Mouse (Mus musculus) heart, embryonic 10.5 days (tissue): ENCODE measurements at regions not wholly inside any gene's neighbourhood (a gene's known extent, or its start where the extent isn't known, plus 50 kb on each side); places are given as distances from the start of the nearest gene placed in this dataset.

ENCODE experiments used
- DNase-seq: peaks from one replicate; pipeline ENCODE4 v3.0.0-alpha.2; 2017; ENCODE audit warnings: low spot score
- H3K27ac ChIP-seq: fragments of 300-500 bp; sonication (generic); 2 replicates; pipeline ENCODE4 v1.5.1; 2016; ENCODE audit warnings: mild to moderate bottlenecking
- H3K27me3 ChIP-seq: fragments of 300-500 bp; sonication (generic); 2 replicates; pipeline ENCODE4 v1.6.1; 2016; ENCODE audit warnings: mild to moderate bottlenecking; ENCODE audit not compliant: poor library complexity, insufficient read depth, severe bottlenecking
- H3K36me3 ChIP-seq: fragments of 300-500 bp; sonication (generic); 2 replicates; pipeline ENCODE4 v1.6.1; 2016; ENCODE audit warnings: mild to moderate bottlenecking, moderate library complexity
- H3K4me1 ChIP-seq: fragments of 300-500 bp; sonication (generic); 2 replicates; pipeline ENCODE4 v1.6.1; 2016; ENCODE audit warnings: mild to moderate bottlenecking
- H3K4me3 ChIP-seq: fragments of 300-500 bp; sonication (generic); 2 replicates; pipeline ENCODE4 v1.5.1; 2016; ENCODE audit warnings: mild to moderate bottlenecking, moderate library complexity
- H3K9me3 ChIP-seq: fragments of 300-500 bp; sonication (generic); 2 replicates; pipeline ENCODE4 v1.6.1; 2016; ENCODE audit warnings: mild to moderate bottlenecking, moderate library complexity
- WGBS: fragments of 180-500 bp; shearing (Covaris S2); methylation state at CpG from one replicate; pipeline ENCODE4 v1.1.7; 2016; 5-methylcytosine and 5-hydroxymethylcytosine counted together

DNA sequence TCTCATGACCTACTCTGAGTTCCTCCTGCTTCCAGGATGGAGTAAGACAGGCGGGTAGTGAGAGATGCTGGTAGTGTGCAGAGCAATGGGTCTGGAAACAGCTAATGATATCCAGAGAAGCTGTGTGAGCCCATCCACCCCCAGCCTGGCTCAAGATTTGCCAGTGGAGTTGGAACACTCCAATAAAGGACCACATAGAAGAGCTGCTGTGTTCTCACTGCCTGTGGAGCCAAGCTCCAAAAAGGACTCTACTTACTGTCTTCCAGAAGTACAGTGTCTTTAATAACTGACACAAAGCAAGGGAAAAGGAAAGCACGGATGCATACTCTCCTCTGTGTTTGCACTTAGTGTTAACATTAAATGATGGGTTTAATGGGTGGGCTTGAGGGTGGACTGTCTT is 138.0 kb upstream of the Dnajc19 start:
- Histone ChIP-seq H3K9me3 (no peaks in the 10 kb centered on the region), H3K36me3 (no peaks in the 10 kb centered on the region), H3K27me3 (no peaks in the 10 kb centered on the region), H3K4me3 (no peak overlapping the region), H3K4me1 (0 out of 2 replicates have a peak, but pooled peaks cover 2% of the 10 kb centered on the region), H3K27ac (no peak overlapping the region)
- WGBS: 80% methylated on average over 2 of the region's 2 CpGs
- no peak for DNase-seq

GRCm38 (mm10) chr3:34217911-34218310 is 136.8 kb upstream of the Dnajc19 start:
- no peak for DNase-seq
- WGBS: 80% methylated on average over 4 of the region's 4 CpGs

DNA sequence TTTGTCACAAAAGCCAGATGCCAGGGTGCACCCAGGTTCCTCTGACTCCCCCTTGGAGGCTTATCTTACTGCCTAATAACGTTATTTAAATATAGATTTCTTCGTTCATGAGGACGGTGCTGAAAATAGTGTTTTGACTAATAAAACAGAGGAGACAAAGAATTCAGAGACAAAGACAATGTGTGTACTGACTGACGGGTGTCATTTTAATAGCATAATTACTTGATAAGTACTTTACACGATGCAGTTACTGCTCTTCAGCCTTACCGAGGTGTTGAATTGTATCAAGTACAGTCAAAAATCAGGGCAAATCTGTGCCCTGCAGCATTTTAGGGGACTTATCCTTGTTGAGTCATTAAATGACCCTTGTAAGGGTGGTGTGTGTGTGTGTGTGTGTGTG is 133.1 kb upstream of the Dnajc19 start:
- WGBS: 81% methylated on average over 6 of the region's 6 CpGs
- H3K27ac ChIP-seq: no peak overlapping the region
- no peak for DNase-seq
- H3K27me3 ChIP-seq: no peaks in the 10 kb centered on the region
- no peaks in the 10 kb centered on the region for H3K4me1 ChIP-seq
- no peak overlapping the region for H3K4me3 ChIP-seq
- no peaks in the 10 kb centered on the region for H3K9me3 ChIP-seq
- H3K36me3 ChIP-seq: no peaks in the 10 kb centered on the region

More at GRCm38 (mm10) chr3:34217911-34218310, 136.8 kb upstream of the Dnajc19 start:
- H3K27me3 ChIP-seq: no peaks in the 10 kb centered on the region
- no peaks in the 10 kb centered on the region for H3K36me3 ChIP-seq
- H3K27ac ChIP-seq: no peak overlapping the region
- H3K9me3 ChIP-seq: no peaks in the 10 kb centered on the region
- H3K4me3 ChIP-seq: no peak overlapping the region
- H3K4me1 ChIP-seq: 0 out of 2 replicates have a peak, but pooled peaks cover 2% of the 10 kb centered on the region

DNA sequence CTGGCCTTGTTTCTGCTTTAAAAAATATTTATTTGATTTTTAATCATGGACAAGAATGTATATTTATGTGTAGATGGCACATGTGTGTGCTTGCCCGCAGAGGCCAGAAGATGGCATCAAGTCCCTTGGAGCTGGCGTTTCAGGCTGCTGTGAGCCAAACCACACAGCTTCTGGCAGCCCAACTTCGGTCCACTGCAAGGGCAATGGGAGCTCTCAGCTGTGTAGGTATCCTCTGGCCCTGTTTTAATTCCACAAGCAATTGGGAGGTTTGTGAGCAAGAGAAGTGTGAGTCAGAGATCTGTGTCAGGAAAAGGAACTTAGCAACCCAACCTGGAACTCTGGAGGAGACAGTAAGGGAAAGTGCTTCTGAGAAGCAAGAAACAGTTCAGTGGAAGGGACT is 125.3 kb upstream of the Dnajc19 start:
- Histone ChIP-seq H3K27me3 (no peaks in the 10 kb centered on the region), H3K36me3 (no peaks in the 10 kb centered on the region), H3K9me3 (no peaks in the 10 kb centered on the region), H3K4me3 (no peak overlapping the region), H3K4me1 (no peaks in the 10 kb centered on the region), H3K27ac (no peak overlapping the region)
- 90% methylated on average over 3 of the region's 3 CpGs for WGBS
- no peak for DNase-seq

DNA sequence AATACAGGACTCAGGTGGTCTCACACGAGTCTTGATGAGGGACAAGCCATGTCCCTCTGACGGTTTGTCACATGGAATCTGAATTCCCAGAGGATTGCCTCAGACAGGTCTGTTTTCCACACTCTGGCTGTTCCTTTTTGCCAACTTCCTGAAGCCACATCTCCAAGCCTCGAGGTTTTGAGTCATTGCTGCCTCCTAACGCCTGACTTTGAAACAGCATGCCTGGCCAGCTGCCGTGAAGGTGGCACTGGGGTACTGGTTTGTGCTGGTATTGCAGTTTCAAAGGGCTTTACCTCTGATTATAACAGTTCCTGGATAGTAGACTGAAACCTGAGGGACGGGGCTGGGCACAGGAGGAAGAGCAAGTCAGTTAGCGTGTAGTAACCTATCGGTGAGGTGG is 117.1 kb upstream of the Dnajc19 start:
- Histone ChIP-seq H3K4me3 (no peak overlapping the region), H3K27ac (no peak overlapping the region), H3K27me3 (peaks cover 12% of the 10 kb centered on the region), H3K9me3 (no peaks in the 10 kb centered on the region), H3K36me3 (no peaks in the 10 kb centered on the region), H3K4me1 (no peaks in the 10 kb centered on the region)
- DNase-seq: peak; percentile 76
- WGBS: 29% methylated on average over 8 of the region's 8 CpGs

GRCm38 (mm10) chr3:34197163-34197455 is 116.0 kb upstream of the Dnajc19 start:
- Histone ChIP-seq H3K4me1 (no peaks in the 10 kb centered on the region), H3K4me3 (peak overlapping the region; percentile 29; the same call in 1 of the 2 replicates), H3K27me3 (peaks cover 12% of the 10 kb centered on the region), H3K9me3 (no peaks in the 10 kb centered on the region), H3K27ac (no peak overlapping the region), H3K36me3 (no peaks in the 10 kb centered on the region)
- no peak for DNase-seq
- 10% methylated on average over 10 of the region's 10 CpGs for WGBS

DNA sequence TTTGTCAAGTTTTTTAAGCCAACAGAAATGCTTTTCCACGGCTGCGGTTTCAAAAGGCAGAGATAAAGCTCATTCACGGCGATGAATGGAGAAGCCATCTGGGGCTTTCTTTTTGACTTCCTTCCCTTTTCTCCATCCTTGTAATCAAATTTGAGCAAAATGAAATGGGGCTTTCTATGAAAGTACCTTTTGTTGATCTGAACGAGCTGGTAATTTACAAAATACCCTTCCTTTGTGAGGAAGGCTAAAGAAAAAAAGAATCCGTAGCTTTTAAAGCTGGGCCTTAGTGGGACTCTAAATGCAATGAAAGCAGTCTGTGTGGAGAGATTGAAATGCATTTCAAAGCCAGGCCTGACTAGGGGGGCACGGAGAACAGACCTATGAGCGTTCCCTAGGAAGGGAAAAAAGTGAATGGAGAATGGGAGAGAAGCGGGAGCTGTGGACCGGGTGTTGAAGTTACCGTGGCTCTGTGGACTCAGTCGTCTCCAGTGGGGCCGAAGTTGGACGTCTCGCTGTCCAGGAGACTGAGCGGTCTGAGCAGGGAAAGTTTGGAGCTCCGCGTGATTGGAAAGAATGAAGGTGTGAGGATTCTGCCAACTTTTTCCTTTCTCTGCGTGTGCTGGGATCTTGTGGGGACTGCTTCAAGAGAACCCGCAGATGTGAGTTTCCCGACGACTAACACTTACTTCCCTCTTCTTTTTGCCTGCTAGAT is 115.5 kb upstream of the Dnajc19 start:
- Histone ChIP-seq H3K9me3 (no peaks in the 10 kb centered on the region), H3K27ac (no peak overlapping the region), H3K4me3 (peak overlapping the region; percentile 29; the same call in 1 of the 2 replicates), H3K36me3 (no peaks in the 10 kb centered on the region), H3K27me3 (peaks cover 12% of the 10 kb centered on the region), H3K4me1 (no peaks in the 10 kb centered on the region)
- WGBS: 42% methylated on average over 22 of the region's 22 CpGs
- DNase-seq: no peak

DNA sequence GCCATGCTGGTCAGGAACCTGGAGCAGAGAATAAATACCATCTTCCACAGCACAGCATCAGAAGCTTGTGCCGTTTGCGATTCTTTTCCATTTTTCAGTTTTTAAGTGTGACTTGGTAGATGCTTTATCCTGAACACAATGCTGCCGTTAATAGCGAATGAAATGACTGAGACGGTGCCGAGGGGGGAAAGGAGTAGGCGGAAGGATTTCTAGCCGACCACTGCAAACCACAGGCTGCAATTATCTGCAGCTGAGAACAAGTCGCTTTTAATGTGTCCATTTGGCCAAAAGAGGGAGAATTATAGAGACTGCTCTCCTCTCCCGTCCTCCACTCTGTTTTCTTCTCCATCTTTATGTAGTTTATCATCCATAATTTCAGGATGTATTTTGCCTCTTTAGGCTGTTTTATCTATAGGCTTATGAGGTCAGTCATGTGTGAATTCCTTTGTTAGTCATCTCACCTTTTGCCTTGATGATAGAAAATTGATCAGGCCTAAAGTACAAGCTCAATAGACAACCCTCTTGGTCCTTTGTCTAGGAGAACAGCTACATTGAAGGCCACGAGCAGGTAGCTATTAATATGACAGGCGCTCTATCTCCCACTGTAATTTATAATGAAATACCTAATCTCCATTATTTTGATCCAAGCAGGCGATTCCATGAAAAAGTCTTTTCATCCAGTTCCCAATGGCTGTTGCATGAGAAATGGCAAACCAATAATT is 114.8 kb upstream of the Dnajc19 start:
- H3K27me3 ChIP-seq: peaks cover 12% of the 10 kb centered on the region
- H3K36me3 ChIP-seq: no peaks in the 10 kb centered on the region
- H3K9me3 ChIP-seq: no peaks in the 10 kb centered on the region
- no peak for DNase-seq
- 73% methylated on average over 13 of the region's 13 CpGs for WGBS
- no peak overlapping the region for H3K4me3 ChIP-seq
- no peak overlapping the region for H3K27ac ChIP-seq
- H3K4me1 ChIP-seq: no peaks in the 10 kb centered on the region

GRCm38 (mm10) chr3:34173416-34174097 is 92.4 kb upstream of the Dnajc19 start:
- no peak overlapping the region for H3K27ac ChIP-seq
- H3K27me3 ChIP-seq: no peaks in the 10 kb centered on the region
- H3K9me3 ChIP-seq: no peaks in the 10 kb centered on the region
- no peaks in the 10 kb centered on the region for H3K4me1 ChIP-seq
- no peak for DNase-seq
- no peaks in the 10 kb centered on the region for H3K36me3 ChIP-seq
- H3K4me3 ChIP-seq: no peak overlapping the region
- 81% methylated on average over 6 of the region's 6 CpGs for WGBS

DNA sequence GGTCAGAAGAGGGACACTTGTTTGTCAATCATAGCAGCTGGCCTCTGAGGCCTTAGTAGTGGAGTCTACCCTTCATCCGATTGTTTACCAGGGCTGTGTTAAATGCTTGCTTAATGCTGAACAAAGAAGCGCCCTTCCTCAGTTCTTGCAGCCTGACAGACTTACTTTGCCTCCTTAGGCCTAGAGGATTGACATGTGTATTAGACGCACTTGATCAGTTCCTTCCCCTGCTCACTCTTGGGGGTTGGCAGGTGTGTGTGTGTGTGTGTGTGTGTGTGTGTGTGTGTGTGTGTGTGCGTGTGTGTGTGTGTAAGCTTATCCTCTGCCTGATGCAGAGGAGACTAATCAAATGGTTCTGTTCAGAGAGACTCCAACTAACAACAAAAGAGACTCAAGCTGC is 91.8 kb upstream of the Dnajc19 start:
- DNase-seq: no peak
- no peak overlapping the region for H3K4me3 ChIP-seq
- no peaks in the 10 kb centered on the region for H3K36me3 ChIP-seq
- no peak overlapping the region for H3K27ac ChIP-seq
- no peaks in the 10 kb centered on the region for H3K4me1 ChIP-seq
- no peaks in the 10 kb centered on the region for H3K27me3 ChIP-seq
- no peaks in the 10 kb centered on the region for H3K9me3 ChIP-seq
- WGBS: 76% methylated on average over 4 of the region's 4 CpGs

DNA sequence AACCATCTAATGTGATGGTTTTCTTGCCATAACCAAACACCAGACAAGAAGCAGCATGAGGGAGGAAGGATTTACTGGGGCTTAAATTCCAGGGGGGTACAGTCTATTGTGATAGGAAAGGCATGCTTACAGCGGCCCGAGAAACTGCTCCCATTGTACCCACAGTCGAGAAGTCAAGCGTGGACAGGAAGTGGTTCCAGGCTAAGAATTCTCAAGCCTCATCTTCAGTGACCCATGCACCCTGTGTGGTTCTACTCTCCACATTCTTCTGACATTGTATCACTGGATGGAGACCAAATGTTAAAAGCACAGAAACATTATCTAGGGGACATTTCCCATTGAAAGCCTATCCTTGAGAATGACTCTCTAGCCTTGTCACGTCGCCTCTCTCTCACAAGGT is 90.8 kb upstream of the Dnajc19 start:
- no peaks in the 10 kb centered on the region for H3K4me1 ChIP-seq
- no peak overlapping the region for H3K4me3 ChIP-seq
- 71% methylated on average over 6 of the region's 6 CpGs for WGBS
- no peaks in the 10 kb centered on the region for H3K36me3 ChIP-seq
- no peak for DNase-seq
- H3K27me3 ChIP-seq: no peaks in the 10 kb centered on the region
- H3K27ac ChIP-seq: no peak overlapping the region
- H3K9me3 ChIP-seq: no peaks in the 10 kb centered on the region

DNA sequence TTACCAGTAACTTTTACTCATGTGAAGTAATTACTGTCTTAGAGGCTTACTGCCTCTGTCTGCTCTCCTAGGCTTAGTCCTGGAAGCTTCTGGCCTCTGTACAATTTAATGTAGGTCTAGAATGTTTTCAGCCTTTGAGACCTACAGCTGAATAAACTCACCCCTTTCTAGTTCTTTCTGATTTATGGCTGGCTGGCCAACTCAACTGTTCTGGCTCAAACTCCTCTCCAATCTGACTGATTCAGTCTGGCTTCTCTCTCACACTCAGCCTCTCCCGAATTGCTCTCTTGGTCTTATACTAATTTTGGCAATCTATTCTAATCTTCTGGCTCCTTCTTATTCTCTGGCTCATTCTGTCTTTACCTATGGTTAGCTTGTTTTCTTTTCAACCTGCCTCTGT is 87.0 kb upstream of the Dnajc19 start:
- Histone ChIP-seq H3K27ac (no peak overlapping the region), H3K9me3 (no peaks in the 10 kb centered on the region), H3K36me3 (no peaks in the 10 kb centered on the region), H3K4me3 (no peak overlapping the region), H3K4me1 (peaks cover 6% of the 10 kb centered on the region; the same call in 1 of the 2 replicates), H3K27me3 (no peaks in the 10 kb centered on the region)
- no peak for DNase-seq
- 81% methylated on average over 1 of the region's 1 CpGs for WGBS

DNA sequence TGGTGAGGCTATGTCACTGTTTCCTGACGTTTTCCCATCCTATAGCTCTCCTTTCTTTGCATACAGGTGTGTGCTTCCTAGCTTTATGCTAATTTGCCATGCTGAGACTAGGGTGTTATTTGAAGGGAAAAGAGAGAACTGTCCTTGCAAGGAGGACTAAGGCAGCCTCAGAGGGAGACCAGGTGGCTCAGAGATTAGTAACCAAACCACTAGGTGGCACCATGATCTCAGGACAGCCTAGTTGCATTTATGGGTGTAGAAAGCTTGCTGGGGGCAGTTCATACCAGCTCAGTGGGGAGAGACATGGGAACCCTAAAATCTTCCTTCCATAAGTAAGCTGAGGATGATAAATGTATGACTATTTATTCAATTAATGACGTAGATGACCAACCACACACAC is 68.9 kb upstream of the Dnajc19 start:
- 45% methylated on average over 2 of the region's 2 CpGs for WGBS
- Histone ChIP-seq H3K27ac (no peak overlapping the region), H3K36me3 (no peaks in the 10 kb centered on the region), H3K9me3 (no peaks in the 10 kb centered on the region), H3K4me3 (no peak overlapping the region), H3K4me1 (no peaks in the 10 kb centered on the region), H3K27me3 (no peaks in the 10 kb centered on the region)
- no peak for DNase-seq
